Mouse (Mus musculus) heart, embryonic 13.5 days (tissue): ENCODE data around the gene Krt33a. TPM values are rescaled to one million over a fixed set of nuclear protein-coding genes. Genes with fewer than 3 reads are reported as not detected.

Experiments
- ATAC-seq: fragments of 200-750 bp; cut with Nextera tagmentation; 2 replicates; pipeline ENCODE4 v1.8.0; 2017; ENCODE audit warnings: moderate TSS enrichment; ENCODE audit not compliant: insufficient number of reproducible peaks, low FRiP score, low TSS enrichment; ENCODE audit errors: extremely low read depth
- H3K27ac ChIP-seq: fragments of 300-500 bp; sonication (generic); replicated peaks from 2 replicates; pipeline ENCODE4 v1.5.1; 2015; ENCODE audit warnings: moderate library complexity, mild to moderate bottlenecking, inconsistent platforms
- H3K27me3 ChIP-seq: fragments of 300-500 bp; sonication (generic); replicated peaks from 2 replicates; pipeline ENCODE4 v1.6.1; 2015; ENCODE audit warnings: mild to moderate bottlenecking, inconsistent platforms
- H3K36me3 ChIP-seq: fragments of 300-500 bp; sonication (generic); 2 replicates; pipeline ENCODE4 v1.6.1; 2015; ENCODE audit warnings: mild to moderate bottlenecking, inconsistent platforms
- H3K4me1 ChIP-seq: fragments of 300-500 bp; sonication (generic); 2 replicates; pipeline ENCODE4 v1.6.1; 2015; ENCODE audit warnings: inconsistent platforms
- H3K4me2 ChIP-seq: fragments of 300-500 bp; sonication (generic); 2 replicates; pipeline ENCODE4 v1.6.1; 2015; ENCODE audit warnings: inconsistent platforms, mild to moderate bottlenecking, moderate library complexity
- H3K4me3 ChIP-seq: fragments of 300-500 bp; sonication (generic); 2 replicates; pipeline ENCODE4 v1.5.1; 2015; ENCODE audit warnings: moderate library complexity, mild to moderate bottlenecking, inconsistent platforms
- H3K9ac ChIP-seq: fragments of 300-500 bp; sonication (generic); 2 replicates; pipeline ENCODE4 v1.6.1; 2015; ENCODE audit warnings: inconsistent platforms, mild to moderate bottlenecking, moderate library complexity
- H3K9me3 ChIP-seq: fragments of 300-500 bp; sonication (generic); 2 replicates; pipeline ENCODE4 v1.6.1; 2016; ENCODE audit warnings: inconsistent platforms
- WGBS: fragments of 180-500 bp; shearing (Covaris S2); methylation state at CpG from one replicate; pipeline ENCODE4 v1.1.7; 2015; ENCODE audit warnings: mixed read lengths; 5-methylcytosine and 5-hydroxymethylcytosine counted together
- polyA plus RNA-seq: library from polyadenylated mRNA; unstranded; fragments of >200 nt; fragmentation: Nextera tagmentation; extraction: Ambion mirVana; gene quantifications from 2 replicates; pipeline ENCODE4 v1.2.1, GENCODE M21; 2015

Gene Krt33a
- polyA plus RNA-seq, 1 experiment from 2014 or later, result not detected

DNA sequence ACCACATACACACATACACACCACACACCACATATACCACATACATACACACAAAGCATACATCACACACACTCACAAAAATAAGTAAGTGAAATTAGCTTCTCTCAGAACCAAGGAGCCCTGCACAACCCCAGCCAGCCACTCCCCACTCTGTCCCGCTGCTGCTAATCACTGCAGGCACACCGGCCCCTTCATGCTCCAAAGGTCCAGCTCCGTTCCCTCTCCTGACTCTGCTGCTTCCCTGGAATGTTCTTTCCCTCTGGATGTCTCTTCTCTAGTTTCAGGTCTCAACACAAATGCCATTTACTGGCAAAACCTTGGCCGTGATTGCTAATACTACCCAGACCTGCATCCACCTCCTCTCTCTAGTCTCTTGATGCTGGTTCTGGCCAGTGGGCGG, 5.3 kb downstream of the Krt33a start:
- Histone ChIP-seq H3K36me3 (no peaks in the 10 kb centered on the region), H3K4me1 (no peaks in the 10 kb centered on the region), H3K27me3 (0 out of 2 replicates have a peak, but pooled peaks cover 5% of the 10 kb centered on the region), H3K9me3 (no peaks in the 10 kb centered on the region), H3K4me3 (no peak overlapping the region), H3K9ac (no peak overlapping the region), H3K27ac (no peak overlapping the region), H3K4me2 (no peak overlapping the region)
- no peak for ATAC-seq
- 74% methylated on average over 5 of the region's 5 CpGs for WGBS

DNA sequence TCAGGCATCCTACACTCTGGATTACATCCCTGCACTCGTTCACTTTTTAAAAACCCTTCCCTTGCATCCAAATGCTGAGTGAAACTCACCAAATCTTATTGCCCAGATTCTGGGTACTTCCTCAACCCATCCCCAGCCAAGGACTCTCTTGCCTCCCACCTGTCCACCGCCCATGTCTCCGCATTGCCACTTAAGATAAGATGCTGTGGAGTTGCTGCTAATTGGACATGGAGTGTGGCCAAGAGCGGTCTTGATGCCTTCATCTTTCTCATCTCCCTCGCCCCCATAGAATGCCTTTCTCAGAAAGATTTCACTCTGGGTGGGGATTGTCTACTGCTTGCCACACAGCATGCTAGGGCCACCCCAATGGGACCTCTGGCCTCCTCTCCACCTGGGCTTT, 7.7 kb downstream of the Krt33a start:
- Histone ChIP-seq H3K9ac (no peak overlapping the region), H3K27ac (no peak overlapping the region), H3K4me1 (no peaks in the 10 kb centered on the region), H3K9me3 (no peaks in the 10 kb centered on the region), H3K36me3 (no peaks in the 10 kb centered on the region), H3K4me2 (no peak overlapping the region), H3K4me3 (no peak overlapping the region), H3K27me3 (0 out of 2 replicates have a peak, but pooled peaks cover 5% of the 10 kb centered on the region)
- 57% methylated on average over 5 of the region's 5 CpGs for WGBS
- no peak for ATAC-seq

DNA sequence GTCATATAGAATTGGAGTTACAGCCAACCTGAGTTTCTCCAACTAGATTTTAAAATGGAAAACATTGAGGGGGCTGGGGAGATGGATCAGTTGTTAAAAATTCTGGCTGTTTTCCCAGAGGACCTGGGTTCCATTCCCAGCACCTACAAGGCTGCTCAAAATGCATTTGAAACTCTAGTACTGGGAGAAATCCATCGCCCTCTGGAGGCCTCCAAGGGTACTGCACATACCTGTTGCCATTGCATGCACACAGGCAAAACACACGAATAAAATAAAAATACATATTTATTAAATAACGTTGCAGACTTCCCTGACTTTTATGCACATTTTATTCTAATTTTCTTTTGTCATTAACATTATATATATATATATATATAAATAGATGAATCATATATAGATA, 9.4 kb downstream of the Krt33a start:
- 38% methylated on average over 3 of the region's 3 CpGs for WGBS
- no peaks in the 10 kb centered on the region for H3K36me3 ChIP-seq
- no peak overlapping the region for H3K4me3 ChIP-seq
- H3K9me3 ChIP-seq, result peaks cover 1% of the 10 kb centered on the region; the same call in 1 of the 2 replicates
- 0 out of 2 replicates have a peak, but pooled peaks cover 5% of the 10 kb centered on the region for H3K27me3 ChIP-seq
- no peak for ATAC-seq
- H3K27ac ChIP-seq, result no peak overlapping the region
- H3K9ac ChIP-seq, result no peak overlapping the region
- H3K4me1 ChIP-seq, result no peaks in the 10 kb centered on the region
- no peak overlapping the region for H3K4me2 ChIP-seq

DNA sequence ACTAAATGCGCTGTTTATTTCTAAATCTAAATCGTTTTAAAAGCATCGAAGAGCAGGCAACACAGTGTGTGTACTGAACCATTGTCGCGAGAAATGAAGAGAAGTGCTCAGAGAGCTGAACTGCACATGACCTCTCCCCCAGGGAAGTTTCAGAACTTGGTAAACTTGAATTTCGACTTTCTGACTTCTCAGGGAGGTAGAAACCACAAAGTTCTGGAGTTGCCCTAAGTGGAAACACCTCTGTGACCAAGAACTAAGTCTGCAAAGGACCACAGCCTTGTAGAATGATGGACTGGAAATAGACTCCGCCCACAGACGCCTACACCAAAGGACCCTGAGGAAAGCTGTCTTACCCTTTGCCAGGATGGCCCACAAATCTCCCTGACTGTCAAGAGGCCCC, 10.1 kb downstream of the Krt33a start:
- 75% methylated on average over 8 of the region's 8 CpGs for WGBS
- Histone ChIP-seq H3K36me3 (no peaks in the 10 kb centered on the region), H3K4me3 (no peak overlapping the region), H3K27me3 (0 out of 2 replicates have a peak, but pooled peaks cover 5% of the 10 kb centered on the region), H3K4me1 (no peaks in the 10 kb centered on the region), H3K27ac (no peak overlapping the region), H3K9ac (no peak overlapping the region), H3K4me2 (no peak overlapping the region), H3K9me3 (peaks cover 4% of the 10 kb centered on the region; the same call in 1 of the 2 replicates)
- no peak for ATAC-seq

DNA sequence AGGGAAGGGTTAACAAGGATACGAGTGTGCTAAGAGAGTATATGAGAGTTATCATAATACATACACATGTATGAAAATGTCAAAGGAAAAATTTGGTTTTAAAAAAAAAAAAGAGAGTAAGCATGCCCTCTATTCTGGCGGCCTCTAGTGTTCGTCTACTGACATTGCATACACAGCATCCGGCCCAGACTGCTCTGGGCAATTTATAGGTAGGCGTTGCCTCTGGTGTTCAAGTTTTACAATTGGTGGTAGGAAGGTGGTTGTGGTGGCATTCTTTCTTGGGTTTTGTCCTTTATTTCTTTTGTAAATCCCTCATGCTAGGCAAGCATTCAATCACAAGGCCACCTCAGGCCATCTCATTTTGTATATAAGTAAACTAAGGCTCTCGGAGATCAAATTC, 11.2 kb downstream of the Krt33a start:
- WGBS, result 27% methylated on average over 6 of the region's 6 CpGs
- Histone ChIP-seq H3K27ac (no peak overlapping the region), H3K9me3 (peaks cover 4% of the 10 kb centered on the region; the same call in 1 of the 2 replicates), H3K9ac (no peak overlapping the region), H3K4me2 (no peak overlapping the region), H3K4me3 (no peak overlapping the region), H3K36me3 (no peaks in the 10 kb centered on the region), H3K27me3 (0 out of 2 replicates have a peak, but pooled peaks cover 5% of the 10 kb centered on the region), H3K4me1 (no peaks in the 10 kb centered on the region)
- ATAC-seq, result no peak

DNA sequence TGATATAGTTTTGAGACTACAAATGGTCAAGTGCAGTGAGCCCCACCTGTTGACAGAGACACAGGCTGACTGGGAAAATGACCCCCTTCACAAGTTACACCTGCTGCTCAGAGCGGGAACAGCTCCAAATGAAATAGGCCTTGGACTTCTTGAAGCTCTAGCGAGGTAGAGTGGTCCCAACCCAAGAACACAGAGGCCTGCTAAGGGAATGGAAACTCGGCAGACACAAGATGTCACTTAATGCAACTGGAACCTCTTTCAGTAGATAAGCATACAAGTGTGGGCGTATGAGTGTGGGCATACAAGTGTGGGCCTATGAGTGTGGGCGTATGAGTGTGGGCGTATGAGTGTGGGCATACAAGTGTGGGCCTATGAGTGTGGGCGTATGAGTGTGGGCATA, 16.9 kb downstream of the Krt33a start:
- no peaks in the 10 kb centered on the region for H3K4me1 ChIP-seq
- peaks cover 4% of the 10 kb centered on the region; the same call in 1 of the 2 replicates for H3K9me3 ChIP-seq
- H3K27ac ChIP-seq, result no peak overlapping the region
- H3K4me3 ChIP-seq, result no peak overlapping the region
- no peak overlapping the region for H3K9ac ChIP-seq
- ATAC-seq, result no peak
- 78% methylated on average over 7 of the region's 7 CpGs for WGBS
- no peak overlapping the region for H3K4me2 ChIP-seq
- H3K27me3 ChIP-seq, result peaks cover 20% of the 10 kb centered on the region
- no peaks in the 10 kb centered on the region for H3K36me3 ChIP-seq

DNA sequence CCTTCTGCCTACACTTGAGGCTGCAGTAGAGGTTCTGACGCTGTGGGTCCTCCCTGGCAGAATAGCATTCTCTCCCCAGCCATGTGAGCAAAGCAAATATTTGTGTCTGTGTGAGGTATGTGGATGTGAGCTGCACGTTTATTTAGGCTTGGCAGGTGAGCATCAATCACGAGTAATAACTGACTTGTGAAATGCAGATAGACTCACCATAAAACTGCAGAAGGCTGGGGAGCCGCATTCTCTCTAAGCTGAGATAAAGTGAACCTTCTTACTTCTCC, 21.7 kb downstream of the Krt33a start:
- Histone ChIP-seq H3K9me3 (no peaks in the 10 kb centered on the region), H3K4me2 (no peak overlapping the region), H3K4me1 (no peaks in the 10 kb centered on the region), H3K36me3 (no peaks in the 10 kb centered on the region), H3K27ac (no peak overlapping the region), H3K9ac (no peak overlapping the region), H3K4me3 (no peak overlapping the region), H3K27me3 (peaks cover 38% of the 10 kb centered on the region)
- no peak for ATAC-seq
- WGBS, result 54% methylated on average over 4 of the region's 4 CpGs

DNA sequence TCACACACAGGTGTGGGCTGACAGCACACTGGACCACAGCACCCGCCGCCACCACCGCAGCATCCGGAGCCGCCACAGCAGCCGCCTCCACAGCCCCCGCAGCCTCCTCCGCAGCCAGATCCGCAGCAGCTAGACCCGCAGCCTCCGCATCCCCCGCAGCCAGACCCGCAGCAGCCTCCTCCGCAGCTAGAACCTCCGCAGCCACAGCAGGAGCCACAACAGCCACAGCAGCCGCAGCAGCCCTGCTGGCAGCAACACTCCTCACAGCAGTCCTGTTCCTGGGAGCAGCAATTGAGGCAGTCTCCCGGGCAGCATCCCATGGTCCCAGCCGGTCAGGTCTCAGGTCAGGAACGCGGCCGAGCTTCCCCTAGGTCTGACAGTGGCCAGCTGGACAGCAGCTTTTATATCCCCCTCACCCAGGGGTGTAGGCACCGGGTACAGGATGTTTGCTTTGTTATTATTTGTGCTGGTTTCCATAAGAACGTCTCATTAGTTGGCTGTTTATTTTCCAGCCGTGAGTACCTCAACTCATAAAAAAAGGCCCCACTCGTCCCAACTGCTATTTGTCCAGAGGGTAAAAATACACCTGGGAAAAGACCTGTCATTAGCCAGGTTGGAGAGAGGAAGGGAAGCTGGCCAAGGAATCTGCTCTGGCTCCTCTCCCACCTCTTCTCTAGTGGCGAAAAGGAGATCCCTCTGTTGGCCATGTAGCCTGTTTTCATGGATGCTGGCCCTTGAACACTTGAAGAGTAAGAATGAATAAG, 22.2 kb downstream of the Krt33a start, which contains the start of gene Krtap17-1:
TSS of gene Krtap17-1 (minus strand) at position 375 of the 764 bp plus-strand sequence.
- no peaks in the 10 kb centered on the region for H3K9me3 ChIP-seq
- H3K9ac ChIP-seq, result no peak within 1 kb of the TSS
- H3K27me3 ChIP-seq, result peaks cover 38% of the 10 kb centered on the region
- no peak for ATAC-seq
- H3K36me3 ChIP-seq, result no peaks in the 10 kb centered on the region
- no peaks in the 10 kb centered on the region for H3K4me1 ChIP-seq
- 24% methylated on average over 26 of the region's 26 CpGs for WGBS
- no peak within 1 kb of the TSS for H3K4me3 ChIP-seq
- H3K27ac ChIP-seq, result no peak within 1 kb of the TSS
- H3K4me2 ChIP-seq, result no peak within 1 kb of the TSS

DNA sequence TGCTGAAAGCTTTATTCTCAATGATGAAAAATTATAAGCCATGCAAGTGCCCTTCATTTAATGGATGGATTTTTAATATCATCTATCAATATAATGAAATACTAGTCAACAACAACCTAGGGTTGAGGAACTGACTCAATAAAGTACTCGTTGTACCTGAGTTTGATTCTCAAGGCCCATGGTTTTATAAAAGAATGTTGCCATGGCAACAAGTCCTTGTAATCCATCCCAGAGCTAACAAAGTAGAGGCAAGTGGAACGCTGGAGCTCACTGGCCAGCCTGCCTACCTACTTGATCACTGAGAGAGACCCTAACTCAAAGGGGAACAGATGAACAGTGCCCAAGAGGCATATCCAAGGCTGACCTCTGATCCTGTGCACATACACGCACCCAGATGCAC, 25.4 kb downstream of the Krt33a start:
- no peak for ATAC-seq
- no peak overlapping the region for H3K4me3 ChIP-seq
- no peak overlapping the region for H3K9ac ChIP-seq
- no peaks in the 10 kb centered on the region for H3K9me3 ChIP-seq
- no peaks in the 10 kb centered on the region for H3K36me3 ChIP-seq
- no peaks in the 10 kb centered on the region for H3K4me1 ChIP-seq
- no peak overlapping the region for H3K27ac ChIP-seq
- peaks cover 43% of the 10 kb centered on the region for H3K27me3 ChIP-seq
- 72% methylated on average over 3 of the region's 3 CpGs for WGBS
- H3K4me2 ChIP-seq, result no peak overlapping the region

DNA sequence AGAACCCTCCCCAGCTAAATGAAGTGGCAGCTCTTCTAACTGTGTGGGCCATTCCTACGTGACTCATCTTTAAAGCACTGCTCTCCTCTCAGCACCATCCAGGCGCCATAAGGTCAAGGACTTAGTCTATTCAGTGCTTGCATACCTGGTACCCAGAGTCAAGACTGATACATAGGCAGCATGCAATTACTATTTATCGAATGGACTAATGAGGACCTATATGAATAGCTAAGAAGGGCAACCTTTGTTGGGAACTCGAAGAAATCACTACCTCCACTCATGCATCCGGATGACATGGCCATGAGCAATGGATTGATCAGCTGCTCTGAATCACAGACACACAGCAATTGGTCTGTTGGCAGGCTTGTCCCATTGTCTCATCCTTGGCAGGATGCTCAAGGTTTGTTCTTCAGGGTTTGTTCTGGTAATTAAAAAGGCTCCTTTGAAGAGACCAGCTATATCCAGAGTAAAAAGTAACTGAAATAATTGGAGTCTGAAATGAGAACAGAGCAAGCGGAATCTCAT, 26.1 kb downstream of the Krt33a start:
- no peaks in the 10 kb centered on the region for H3K9me3 ChIP-seq
- H3K36me3 ChIP-seq, result no peaks in the 10 kb centered on the region
- 66% methylated on average over 6 of the region's 6 CpGs for WGBS
- no peak overlapping the region for H3K4me3 ChIP-seq
- no peak overlapping the region for H3K4me2 ChIP-seq
- no peaks in the 10 kb centered on the region for H3K4me1 ChIP-seq
- no peak overlapping the region for H3K27ac ChIP-seq
- no peak overlapping the region for H3K9ac ChIP-seq
- H3K27me3 ChIP-seq, result peaks cover 43% of the 10 kb centered on the region
- ATAC-seq, result no peak

DNA sequence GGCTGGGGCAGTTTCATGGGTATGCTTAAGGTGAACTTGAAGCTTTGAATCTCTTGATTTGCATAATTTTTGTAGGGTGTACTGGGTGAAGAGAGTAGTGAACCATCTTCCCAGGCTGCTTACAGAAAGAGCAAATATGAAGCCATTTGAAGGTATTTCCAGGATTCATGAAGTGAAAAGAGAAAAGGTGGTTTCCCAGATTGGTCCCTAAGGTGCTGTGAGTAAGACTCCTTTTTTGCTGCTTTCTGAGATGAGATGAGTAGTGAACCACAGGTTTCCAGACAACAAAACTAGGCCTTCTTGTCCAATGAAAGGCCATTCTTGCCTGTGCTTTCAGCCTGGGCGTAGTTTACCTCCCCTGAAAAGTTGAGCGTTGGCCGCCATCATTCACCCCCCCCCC, 27.5 kb downstream of the Krt33a start:
- no peak for ATAC-seq
- H3K27ac ChIP-seq, result no peak overlapping the region
- WGBS, result 78% methylated on average over 3 of the region's 3 CpGs

DNA sequence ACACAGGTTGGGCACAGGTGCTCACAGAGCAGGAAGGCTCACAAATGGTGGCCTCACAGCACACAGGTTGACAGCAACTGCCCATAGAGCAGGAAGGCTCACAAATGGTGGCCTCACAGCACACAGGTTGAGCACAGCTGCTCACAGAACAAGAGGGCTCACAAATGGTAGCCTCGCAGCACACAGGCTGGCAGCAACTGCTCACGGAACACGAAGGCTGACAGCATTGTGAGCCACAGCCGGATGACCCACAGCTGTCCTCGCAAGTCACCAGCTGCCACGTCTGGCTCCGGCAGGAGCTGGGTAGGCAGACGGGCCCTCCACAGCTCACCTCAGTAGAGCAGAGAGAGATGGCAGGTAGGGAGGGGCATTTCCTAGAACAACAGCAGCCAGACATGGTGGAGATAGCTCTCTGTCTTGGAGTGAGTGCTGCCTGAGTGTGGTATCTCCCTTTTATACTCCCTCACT, 29.8 kb downstream of the Krt33a start, which contains the start of gene Krtap16-1:
TSS of gene Krtap16-1 (minus strand) at position 418 of the 468 bp plus-strand sequence.
- WGBS, result 71% methylated on average over 8 of the region's 8 CpGs
- Histone ChIP-seq H3K4me2 (no peak within 1 kb of the TSS), H3K27ac (no peak within 1 kb of the TSS), H3K27me3 (peaks cover 35% of the 10 kb centered on the region), H3K4me1 (no peaks in the 10 kb centered on the region), H3K36me3 (no peaks in the 10 kb centered on the region), H3K9ac (no peak within 1 kb of the TSS), H3K9me3 (no peaks in the 10 kb centered on the region), H3K4me3 (no peak within 1 kb of the TSS)
- no peak for ATAC-seq

More for the DNA sequence above, 27.5 kb downstream of the Krt33a start:
- Histone ChIP-seq H3K9me3 (no peaks in the 10 kb centered on the region), H3K4me2 (no peak overlapping the region), H3K9ac (no peak overlapping the region), H3K4me3 (no peak overlapping the region), H3K36me3 (no peaks in the 10 kb centered on the region), H3K4me1 (no peaks in the 10 kb centered on the region), H3K27me3 (peaks cover 40% of the 10 kb centered on the region)
